Mouse (Mus musculus) right cerebral cortex, postnatal 36 days (tissue): ENCODE data around the gene Olfr1129.
A peak's percentile ranks its signal among the peaks of the same experiment; 100 is the strongest.
"Not testable (repeated sequence)": the region's sequence is repeated elsewhere in the genome, so short reads cannot be mapped to it uniquely, and the experiment has no call there.

Source experiments
- DNase-seq, 2 experiments: peaks; one replicate each; pipeline ENCODE4 v3.0.0; 2022; ENCODE audit warnings: low spot score in 2 of 2, mixed read lengths in 1 of 2

Olfr1129 gene

DNA sequence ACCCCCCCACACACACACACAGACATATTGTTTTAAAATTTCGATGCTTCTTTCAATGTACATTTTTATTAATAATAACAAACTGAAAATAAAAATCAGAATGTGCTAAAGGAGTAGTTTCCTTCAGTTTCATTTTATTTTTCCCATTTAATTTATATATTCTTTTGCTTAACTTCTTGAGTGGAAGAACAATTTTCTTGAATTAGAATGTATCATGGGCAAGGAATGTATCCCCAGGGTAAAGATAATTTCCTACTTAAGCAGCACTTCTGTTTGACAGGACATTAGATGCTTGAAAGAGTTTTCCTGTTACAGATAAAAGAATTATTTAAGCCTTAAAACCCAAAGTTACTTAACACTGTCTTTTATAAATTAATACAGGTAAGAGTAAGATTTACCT is at the start of gene Olfr1129:
Gene Olfr1129 (plus strand): TSS at position 301 of the 400 bp plus-strand sequence.
- DNase-seq: not testable (repeated sequence)

DNA sequence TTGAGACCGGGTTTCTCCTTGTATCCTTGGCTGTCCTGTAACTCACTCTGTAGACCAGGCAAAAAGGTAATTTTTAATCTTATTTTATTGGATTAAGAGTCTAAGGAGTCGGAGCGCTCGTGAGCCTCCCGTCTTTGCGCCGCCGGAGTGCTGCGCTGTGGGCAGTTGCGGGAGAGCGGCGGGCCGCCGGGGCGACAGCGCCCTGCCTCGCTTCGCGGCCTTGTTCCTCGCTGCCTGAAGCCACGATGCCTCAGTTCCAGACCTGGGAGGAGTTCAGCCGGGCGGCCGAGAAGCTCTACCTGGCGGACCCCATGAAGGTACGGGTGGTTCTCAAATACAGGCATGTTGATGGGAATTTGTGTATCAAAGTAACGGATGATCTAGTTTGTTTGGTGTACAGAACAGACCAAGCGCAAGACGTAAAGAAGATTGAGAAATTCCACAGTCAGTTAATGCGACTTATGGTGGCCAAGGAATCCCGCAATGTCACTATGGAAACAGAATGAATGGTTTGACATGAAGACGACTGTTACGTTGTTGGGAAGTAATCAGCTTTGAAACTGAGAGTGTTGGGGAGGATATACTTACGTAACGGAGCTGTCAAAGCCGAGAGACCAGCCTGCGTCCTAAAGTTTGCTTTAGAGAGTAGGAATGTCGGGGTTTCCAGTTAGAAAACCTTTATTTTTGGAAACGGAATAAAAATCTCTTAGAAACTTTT is 47.6 kb upstream of the Olfr1129 start:
- peak in 1 of 2 experiments; percentile 2 for DNase-seq

DNA sequence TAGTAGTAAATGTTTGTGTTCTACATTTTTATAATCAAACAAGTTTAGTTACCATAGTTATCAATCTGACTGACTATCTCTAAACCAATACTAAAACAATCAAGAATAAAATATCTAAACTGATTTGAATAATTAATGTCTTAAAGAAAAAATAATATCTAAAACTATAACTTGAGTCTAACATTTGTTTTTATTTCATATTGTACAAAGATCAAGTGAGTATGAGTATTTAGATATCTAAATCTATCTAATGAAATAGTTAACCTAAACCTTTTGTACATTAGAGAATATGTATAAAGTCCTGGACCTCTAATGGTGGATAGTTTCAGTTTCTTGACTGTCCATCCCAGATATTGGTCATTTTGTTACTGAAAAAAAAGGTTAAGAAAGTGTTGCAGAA is 42.2 kb upstream of the Olfr1129 start, which contains the start of gene Olfr153:
Gene Olfr153 (plus strand): TSS at position 301 of the 400 bp plus-strand sequence.
- no peak for DNase-seq

DNA sequence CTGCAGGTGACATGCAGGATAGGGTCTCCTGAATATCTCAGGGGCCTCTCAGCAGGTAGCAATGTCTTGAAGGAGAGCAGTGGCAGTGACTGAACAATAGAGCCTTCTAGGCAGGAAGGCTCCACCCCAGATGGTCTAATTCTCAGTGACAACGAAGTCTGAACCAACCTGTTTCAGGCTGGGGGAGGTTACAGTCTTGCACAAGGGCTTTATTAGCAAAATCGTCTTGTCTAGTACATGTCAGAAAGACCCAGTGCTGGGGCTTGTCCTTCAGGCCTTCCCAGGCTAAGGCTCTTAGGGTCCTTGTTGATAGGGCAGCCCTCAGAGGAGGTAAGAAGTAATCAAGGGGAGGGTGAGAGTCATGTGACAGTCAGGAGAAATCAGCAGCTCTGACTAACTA is 38.9 kb upstream of the Olfr1129 start:
- DNase-seq: no peak

DNA sequence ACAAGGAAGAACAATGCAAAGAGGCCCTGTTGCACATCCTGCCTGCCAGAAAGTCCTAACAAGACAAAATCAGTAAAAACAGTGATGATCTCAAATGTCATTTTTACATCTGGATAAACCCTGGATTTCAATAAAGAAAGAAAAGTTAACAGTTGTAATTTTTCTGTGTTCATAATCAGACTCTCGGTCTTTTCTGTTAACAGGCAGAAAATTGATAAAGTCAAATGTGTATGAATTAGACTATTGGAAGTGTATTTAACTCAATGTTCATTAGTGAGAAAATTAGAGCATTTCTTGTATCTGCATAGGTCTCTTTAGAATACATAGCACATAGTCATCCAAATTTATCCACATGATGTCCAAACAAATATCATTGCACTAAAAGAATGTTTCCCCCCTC is 28.3 kb upstream of the Olfr1129 start, which contains the start of gene Olfr1128:
Gene Olfr1128 (minus strand): TSS at position 101 of the 400 bp plus-strand sequence.
- DNase-seq: no peak

DNA sequence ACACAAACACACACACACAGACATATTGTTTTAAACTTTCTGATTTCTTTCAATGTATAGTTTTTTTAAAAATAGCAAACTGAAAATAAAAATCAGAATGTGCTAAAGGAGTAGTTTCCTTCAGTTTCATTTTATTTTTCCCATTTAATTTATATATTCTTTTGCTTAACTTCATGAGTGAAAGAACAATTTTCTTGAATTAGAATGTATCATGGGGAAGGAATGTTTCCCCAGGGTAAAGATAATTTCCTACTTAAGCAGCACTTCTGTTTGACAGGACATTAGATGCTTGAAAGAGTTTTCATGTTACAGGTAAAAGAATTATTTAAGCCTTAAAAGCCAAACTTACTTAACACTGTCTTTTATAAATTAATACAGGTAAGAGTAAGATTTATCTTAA is 32.2 kb downstream of the Olfr1129 start, which contains the start of gene Olfr1130:
Gene Olfr1130 (plus strand): TSS at position 301 of the 400 bp plus-strand sequence.
- not testable (repeated sequence) for DNase-seq

DNA sequence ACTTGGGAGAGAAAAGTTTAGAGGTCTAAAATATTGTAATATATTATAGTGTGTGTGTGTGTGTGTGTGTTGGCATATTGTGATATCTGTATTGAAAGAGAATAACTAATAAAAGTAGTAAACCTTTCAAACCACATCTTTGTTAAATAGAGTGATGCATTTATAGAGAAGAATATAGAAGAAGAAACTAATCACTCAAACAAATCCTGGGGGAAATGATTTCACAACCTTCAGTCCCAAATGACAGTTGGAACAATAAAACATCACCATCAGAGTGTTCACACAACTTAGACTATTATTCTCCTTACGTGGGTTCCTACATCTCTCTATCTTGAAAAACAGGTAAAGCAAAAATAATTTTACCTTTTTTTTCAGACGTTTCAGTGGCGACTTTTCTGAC is 53.1 kb downstream of the Olfr1129 start, which contains the start of gene Olfr1131:
Gene Olfr1131 (plus strand): TSS at position 301 of the 400 bp plus-strand sequence.
- no peak for DNase-seq
